Mouse (Mus musculus): ENCODE measurements at regions not wholly inside any gene's neighbourhood (a gene's known extent, or its start where the extent isn't known, plus 50 kb on each side); places are given as distances from the start of the nearest gene placed in this dataset.
"Not testable (repeated sequence)": the region's sequence is repeated elsewhere in the genome, so short reads cannot be mapped to it uniquely, and the experiment has no call there.

- H3K9ac ChIP-seq (replicated peaks; ENCODE audit: low read depth, low read length): no peak overlapping the region
- H3K27me3 ChIP-seq (ENCODE audit: control insufficient read depth, insufficient read depth, low read length): no peaks in the 10 kb centered on the region
- no peaks in the 10 kb centered on the region for H3K36me3 ChIP-seq (ENCODE audit: control insufficient read depth, insufficient read depth, low read length)
- WGBS: 55% methylated on average over 8 of the region's 8 CpGs
- H3K4me1 ChIP-seq (ENCODE audit: control insufficient read depth, insufficient read depth, low read length): peaks cover 32% of the 10 kb centered on the region
- no peaks in the 10 kb centered on the region for H3K9me3 ChIP-seq (ENCODE audit: control insufficient read depth, low read depth, low read length)
- H3K4me2 ChIP-seq (replicated peaks; ENCODE audit: low read depth, low read length): no peak overlapping the region
- no peak overlapping the region for H3K4me3 ChIP-seq (ENCODE audit: low read depth, low read length)
- peak overlapping the region; percentile 21; the same call in 1 of the 2 replicates for H3K27ac ChIP-seq (ENCODE audit: low read length)
- ATAC-seq (ENCODE audit: insufficient number of reproducible peaks, insufficient read depth, low FRiP score, low read depth): no peak
Measured at GRCm38 (mm10) chr5:64581461-64581860, 221.7 kb upstream of the Klf3 start.

GRCm38 (mm10) chr5:64582031-64582430, 221.2 kb upstream of the Klf3 start:
- WGBS: 77% methylated on average over 9 of the region's 9 CpGs
- Histone ChIP-seq H3K36me3 (ENCODE audit: control insufficient read depth, insufficient read depth, low read length) (no peaks in the 10 kb centered on the region), H3K27ac (ENCODE audit: low read length) (no peak overlapping the region), H3K4me1 (ENCODE audit: control insufficient read depth, insufficient read depth, low read length) (peaks cover 27% of the 10 kb centered on the region), H3K4me2 (replicated peaks; ENCODE audit: low read depth, low read length) (no peak overlapping the region), H3K9me3 (ENCODE audit: control insufficient read depth, low read depth, low read length) (no peaks in the 10 kb centered on the region), H3K27me3 (ENCODE audit: control insufficient read depth, insufficient read depth, low read length) (no peaks in the 10 kb centered on the region), H3K9ac (replicated peaks; ENCODE audit: low read depth, low read length) (no peak overlapping the region), H3K4me3 (ENCODE audit: low read depth, low read length) (no peak overlapping the region)
- ATAC-seq (ENCODE audit: insufficient number of reproducible peaks, insufficient read depth, low FRiP score, low read depth): no peak

DNA sequence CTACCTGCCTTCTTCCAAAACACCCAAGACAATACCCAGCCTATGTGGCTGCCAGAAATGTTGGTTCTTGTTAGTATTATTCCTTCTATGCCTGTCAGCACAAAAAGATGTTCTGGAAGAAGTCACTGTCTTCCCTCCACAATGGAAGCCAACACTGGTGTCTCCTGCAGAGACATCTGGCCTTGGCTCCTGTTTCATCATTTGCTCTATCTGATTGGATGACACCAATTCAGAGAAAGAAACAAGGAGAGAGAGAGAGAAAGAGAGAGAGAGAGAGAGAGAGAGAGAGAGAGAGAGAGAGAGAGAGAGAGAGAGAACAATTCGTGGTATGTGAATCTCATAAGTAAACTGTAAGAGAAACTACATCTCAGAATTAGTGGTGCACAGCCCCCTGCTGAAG, 218.9 kb upstream of the Klf3 start:
- Histone ChIP-seq H3K9ac (replicated peaks; ENCODE audit: low read depth, low read length) (no peak overlapping the region), H3K27ac (ENCODE audit: low read length) (no peak overlapping the region), H3K9me3 (ENCODE audit: control insufficient read depth, low read depth, low read length) (no peaks in the 10 kb centered on the region), H3K36me3 (ENCODE audit: control insufficient read depth, insufficient read depth, low read length) (no peaks in the 10 kb centered on the region), H3K27me3 (ENCODE audit: control insufficient read depth, insufficient read depth, low read length) (no peaks in the 10 kb centered on the region), H3K4me3 (ENCODE audit: low read depth, low read length) (no peak overlapping the region), H3K4me1 (ENCODE audit: control insufficient read depth, insufficient read depth, low read length) (peaks cover 23% of the 10 kb centered on the region), H3K4me2 (replicated peaks; ENCODE audit: low read depth, low read length) (no peak overlapping the region)
- no peak for ATAC-seq (ENCODE audit: insufficient number of reproducible peaks, insufficient read depth, low FRiP score, low read depth)
- WGBS: 63% methylated on average over 1 of the region's 1 CpGs

- Histone ChIP-seq H3K4me3 (ENCODE audit: low read depth, low read length) (no peak overlapping the region), H3K4me1 (ENCODE audit: control insufficient read depth, insufficient read depth, low read length) (peaks cover 14% of the 10 kb centered on the region; the same call in 1 of the 2 replicates), H3K27me3 (ENCODE audit: control insufficient read depth, insufficient read depth, low read length) (no peaks in the 10 kb centered on the region), H3K36me3 (ENCODE audit: control insufficient read depth, insufficient read depth, low read length) (no peaks in the 10 kb centered on the region), H3K4me2 (replicated peaks; ENCODE audit: low read depth, low read length) (no peak overlapping the region), H3K27ac (ENCODE audit: low read length) (no peak overlapping the region), H3K9ac (replicated peaks; ENCODE audit: low read depth, low read length) (no peak overlapping the region), H3K9me3 (ENCODE audit: control insufficient read depth, low read depth, low read length) (no peaks in the 10 kb centered on the region)
- ATAC-seq (ENCODE audit: insufficient number of reproducible peaks, insufficient read depth, low FRiP score, low read depth): no peak
- 78% methylated on average over 6 of the region's 6 CpGs for WGBS
Measured at GRCm38 (mm10) chr5:64585076-64585786, 218.0 kb upstream of the Klf3 start.

DNA sequence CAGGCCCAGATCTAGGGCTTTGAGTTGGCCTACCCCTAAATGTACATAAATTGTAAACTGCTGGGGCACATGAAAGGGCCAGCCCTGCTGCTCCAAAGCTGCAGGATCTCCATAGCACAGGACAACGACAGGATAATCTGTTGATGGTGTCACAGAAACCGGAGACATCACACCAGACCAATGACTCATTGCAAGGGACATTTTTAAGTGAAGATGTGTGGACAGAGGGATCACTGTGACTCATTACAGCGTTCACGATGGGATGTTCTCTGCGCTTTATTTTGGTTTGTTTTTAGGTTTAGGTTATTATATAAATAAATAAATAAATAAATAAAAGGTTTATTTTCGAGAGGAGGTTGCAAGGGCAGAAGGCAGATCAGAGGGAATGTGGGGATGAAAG, 216.9 kb upstream of the Klf3 start:
- Histone ChIP-seq H3K4me3 (ENCODE audit: low read depth, low read length) (no peak overlapping the region), H3K4me2 (replicated peaks; ENCODE audit: low read depth, low read length) (no peak overlapping the region), H3K27ac (ENCODE audit: low read length) (no peak overlapping the region), H3K27me3 (ENCODE audit: control insufficient read depth, insufficient read depth, low read length) (no peaks in the 10 kb centered on the region), H3K9ac (replicated peaks; ENCODE audit: low read depth, low read length) (no peak overlapping the region), H3K9me3 (ENCODE audit: control insufficient read depth, low read depth, low read length) (no peaks in the 10 kb centered on the region), H3K4me1 (ENCODE audit: control insufficient read depth, insufficient read depth, low read length) (peaks cover 7% of the 10 kb centered on the region; the same call in 1 of the 2 replicates), H3K36me3 (ENCODE audit: control insufficient read depth, insufficient read depth, low read length) (no peaks in the 10 kb centered on the region)
- 81% methylated on average over 6 of the region's 6 CpGs for WGBS
- no peak for ATAC-seq (ENCODE audit: insufficient number of reproducible peaks, insufficient read depth, low FRiP score, low read depth)

GRCm38 (mm10) chr5:64586933-64587332, 216.3 kb upstream of the Klf3 start:
- H3K9me3 ChIP-seq (ENCODE audit: control insufficient read depth, low read depth, low read length): no peaks in the 10 kb centered on the region
- H3K4me1 ChIP-seq (ENCODE audit: control insufficient read depth, insufficient read depth, low read length): peaks cover 4% of the 10 kb centered on the region; the same call in 1 of the 2 replicates
- 87% methylated on average over 3 of the region's 3 CpGs for WGBS
- H3K4me2 ChIP-seq (replicated peaks; ENCODE audit: low read depth, low read length): no peak overlapping the region
- no peak for ATAC-seq (ENCODE audit: insufficient number of reproducible peaks, insufficient read depth, low FRiP score, low read depth)
- no peak overlapping the region for H3K27ac ChIP-seq (ENCODE audit: low read length)
- no peaks in the 10 kb centered on the region for H3K36me3 ChIP-seq (ENCODE audit: control insufficient read depth, insufficient read depth, low read length)
- no peak overlapping the region for H3K9ac ChIP-seq (replicated peaks; ENCODE audit: low read depth, low read length)
- H3K27me3 ChIP-seq (ENCODE audit: control insufficient read depth, insufficient read depth, low read length): no peaks in the 10 kb centered on the region
- no peak overlapping the region for H3K4me3 ChIP-seq (ENCODE audit: low read depth, low read length)

- Histone ChIP-seq H3K27me3 (ENCODE audit: control insufficient read depth, insufficient read depth, low read length) (no peaks in the 10 kb centered on the region), H3K27ac (ENCODE audit: low read length) (peak overlapping the region; percentile 59; the same call in 1 of the 2 replicates), H3K4me2 (replicated peaks; ENCODE audit: low read depth, low read length) (no peak overlapping the region), H3K4me1 (ENCODE audit: control insufficient read depth, insufficient read depth, low read length) (peaks cover 4% of the 10 kb centered on the region; the same call in 1 of the 2 replicates), H3K9ac (replicated peaks; ENCODE audit: low read depth, low read length) (no peak overlapping the region), H3K9me3 (ENCODE audit: control insufficient read depth, low read depth, low read length) (no peaks in the 10 kb centered on the region), H3K36me3 (ENCODE audit: control insufficient read depth, insufficient read depth, low read length) (no peaks in the 10 kb centered on the region), H3K4me3 (ENCODE audit: low read depth, low read length) (no peak overlapping the region)
- ATAC-seq (ENCODE audit: insufficient number of reproducible peaks, insufficient read depth, low FRiP score, low read depth): peak; percentile 80; the same call in 1 of the 2 replicates
- 11% methylated on average over 8 of the region's 8 CpGs for WGBS
Measured at GRCm38 (mm10) chr5:64587895-64588738, 215.1 kb upstream of the Klf3 start.

DNA sequence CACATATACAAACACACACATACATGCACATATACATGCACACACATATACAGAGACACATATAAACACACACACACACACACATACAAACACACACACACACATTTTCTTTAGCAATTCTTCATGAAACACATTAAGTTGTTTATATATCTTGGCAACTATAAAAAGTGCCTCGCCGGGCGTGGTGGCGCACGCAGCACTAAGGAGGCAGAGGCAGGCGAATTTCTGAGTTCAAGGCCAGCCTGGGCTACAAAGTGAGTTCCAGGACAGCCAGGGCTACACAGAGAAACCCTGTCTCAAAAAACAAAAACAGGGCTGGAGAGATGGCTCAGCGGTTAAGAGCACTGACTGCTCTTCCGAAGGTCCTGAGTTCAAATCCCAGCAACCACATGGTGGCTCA, 214.4 kb upstream of the Klf3 start:
- H3K9me3 ChIP-seq (ENCODE audit: control insufficient read depth, low read depth, low read length); ATAC-seq (ENCODE audit: insufficient number of reproducible peaks, insufficient read depth, low FRiP score, low read depth); H3K4me2 ChIP-seq (replicated peaks; ENCODE audit: low read depth, low read length); H3K27ac ChIP-seq (ENCODE audit: low read length); H3K4me1 ChIP-seq (ENCODE audit: control insufficient read depth, insufficient read depth, low read length); H3K27me3 ChIP-seq (ENCODE audit: control insufficient read depth, insufficient read depth, low read length); H3K36me3 ChIP-seq (ENCODE audit: control insufficient read depth, insufficient read depth, low read length); H3K4me3 ChIP-seq (ENCODE audit: low read depth, low read length); H3K9ac ChIP-seq (replicated peaks; ENCODE audit: low read depth, low read length): not testable (repeated sequence)
- 95% methylated on average over 8 of the region's 8 CpGs for WGBS
